Mouse (Mus musculus): Measurements from ENCODE around the gene Naa10. TPM values are rescaled to one million over a fixed set of nuclear protein-coding genes. Genes with fewer than 3 reads are reported as not detected.

The Naa10 gene
- total RNA-seq, 2 experiments from 2014 or later, result 59.1 to 60.5 TPM

Other genes starting within 250 kb of the Naa10 start
- gene Slc6a8, start 248.8 kb downstream of the Naa10 start, total RNA-seq (2021), result 100 to 1,000 TPM in 1 of 2 experiments, 10 to 100 TPM in 1; 96.2 to 127 TPM
- gene Bcap31, start 205.8 kb downstream of the Naa10 start, total RNA-seq (2021), result 10 to 100 TPM; 45.9 to 58.5 TPM
- gene Abcd1, start 205.3 kb downstream of the Naa10 start, total RNA-seq (2021), result 10 to 100 TPM; 22.8 to 30.4 TPM
- under 1 TPM; 0.61 to 0.67 TPM for gene Plxnb3, start 164.9 kb downstream of the Naa10 start, total RNA-seq (2021)
- gene Srpk3, start 147.5 kb downstream of the Naa10 start, total RNA-seq (2021), result 10 to 100 TPM; 39.6 to 60.5 TPM
- 100 to 1,000 TPM; 399 to 430 TPM for gene Idh3g, start 135.0 kb downstream of the Naa10 start, total RNA-seq (2021)
- 10 to 100 TPM; 72.3 to 80.8 TPM for gene Ssr4, start 134.9 kb downstream of the Naa10 start, total RNA-seq (2021)
- 1 to 10 TPM; 1.1 to 1.4 TPM for gene Pdzd4, start 97.0 kb downstream of the Naa10 start, total RNA-seq (2021)
- gene Avpr2, start 29.8 kb downstream of the Naa10 start, total RNA-seq (2021), result not detected
- 1 to 10 TPM; 1.2 to 2.3 TPM for gene L1cam, start 25.8 kb downstream of the Naa10 start, total RNA-seq (2021)
- 1 to 10 TPM in 1 of 2 experiments, under 1 TPM in 1; 0.41 to 1.6 TPM for gene Arhgap4, start 74 bp downstream of the Naa10 start, total RNA-seq (2021)
- gene Renbp, start 8.9 kb upstream of the Naa10 start, total RNA-seq (2021), result 1 to 10 TPM; 1.7 to 2.5 TPM
- gene Hcfc1, start 44.4 kb upstream of the Naa10 start, total RNA-seq (2021), result 10 to 100 TPM; 26.0 to 35.7 TPM
- 10 to 100 TPM; 37.4 to 40.6 TPM for gene Irak1, start 102.0 kb upstream of the Naa10 start, total RNA-seq (2021)
- not detected for gene Opn1mw, start 205.5 kb upstream of the Naa10 start, total RNA-seq (2021)
- 10 to 100 TPM; 21.1 to 23.1 TPM for gene Mecp2, start 213.4 kb upstream of the Naa10 start, total RNA-seq (2021)
- gene Tex28, start 245.9 kb upstream of the Naa10 start, total RNA-seq (2021), result not detected